Mouse (Mus musculus) heart, postnatal 4 days (tissue): ENCODE measurements at regions not wholly inside any gene's neighbourhood (a gene's known extent, or its start where the extent isn't known, plus 50 kb on each side); places are given as distances from the start of the nearest gene placed in this dataset.

Experiments used
- DNase-seq: peaks from one replicate; pipeline ENCODE4 v3.0.0; 2021

GRCm38 (mm10) chr19:26484322-26484721, 120.5 kb upstream of the Smarca2 start:
- DNase-seq: no peak

DNA sequence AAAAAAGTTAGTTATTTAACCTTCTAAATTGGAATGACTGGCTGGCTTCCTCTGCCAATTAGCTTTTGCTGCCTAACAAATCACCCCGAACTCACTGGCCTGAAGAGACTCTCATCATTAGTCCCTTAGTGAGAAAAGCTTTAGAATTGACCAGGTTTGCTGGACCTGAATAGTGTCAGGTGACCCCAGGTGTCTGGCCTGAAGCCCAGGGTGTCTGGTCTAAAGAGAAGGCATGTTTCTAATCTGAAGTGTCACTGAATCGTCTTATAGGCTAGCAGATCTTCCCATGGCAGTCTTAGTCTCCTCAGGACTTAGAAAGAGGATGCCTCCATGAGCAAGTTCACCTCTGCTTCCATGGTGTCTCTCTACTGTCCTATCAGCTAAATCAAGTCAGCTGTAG, 112.0 kb upstream of the Smarca2 start:
- DNase-seq: no peak

DNA sequence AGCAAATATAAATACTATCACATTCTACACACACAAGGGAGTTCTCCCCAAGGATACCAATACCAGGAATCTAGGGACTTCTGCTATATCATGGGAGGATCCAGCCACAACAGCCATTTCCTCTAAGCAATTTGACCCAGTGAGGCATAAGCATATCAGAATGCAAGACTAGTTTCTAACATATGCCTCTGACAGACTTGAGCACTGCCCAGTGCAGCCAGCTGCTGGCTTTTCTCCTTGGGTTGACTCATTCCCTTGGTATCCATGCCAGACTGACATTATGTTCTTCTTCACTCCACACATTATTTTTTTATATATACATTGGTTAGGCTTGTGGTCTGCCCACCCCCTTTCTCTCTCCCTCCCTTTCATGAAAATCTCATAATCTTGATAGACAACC, 103.8 kb upstream of the Smarca2 start:
- DNase-seq: no peak

DNA sequence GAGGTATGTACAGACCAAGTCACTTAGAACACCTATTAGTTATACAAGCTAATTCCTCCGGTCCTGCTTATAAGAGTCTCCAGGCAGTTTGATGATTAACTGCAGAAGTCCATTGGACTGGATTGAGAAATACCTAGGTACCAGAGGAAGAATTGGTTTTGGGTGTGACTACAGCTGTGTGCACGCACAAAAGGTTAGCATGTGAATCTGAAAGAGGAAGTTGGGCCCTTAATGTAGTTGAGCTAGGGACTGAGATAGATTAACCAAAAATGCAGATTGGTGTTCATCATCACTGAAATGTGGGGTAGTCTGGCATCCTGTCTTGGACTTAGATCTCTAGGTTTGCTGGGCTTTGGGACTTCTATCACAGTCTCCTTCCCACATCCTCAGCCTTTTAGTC, 100.8 kb upstream of the Smarca2 start:
- DNase-seq: no peak

- DNase-seq: no peak
Observed at GRCm38 (mm10) chr19:26506802-26507201, 98.0 kb upstream of the Smarca2 start.

GRCm38 (mm10) chr19:26507986-26508385, 96.9 kb upstream of the Smarca2 start:
- no peak for DNase-seq

DNA sequence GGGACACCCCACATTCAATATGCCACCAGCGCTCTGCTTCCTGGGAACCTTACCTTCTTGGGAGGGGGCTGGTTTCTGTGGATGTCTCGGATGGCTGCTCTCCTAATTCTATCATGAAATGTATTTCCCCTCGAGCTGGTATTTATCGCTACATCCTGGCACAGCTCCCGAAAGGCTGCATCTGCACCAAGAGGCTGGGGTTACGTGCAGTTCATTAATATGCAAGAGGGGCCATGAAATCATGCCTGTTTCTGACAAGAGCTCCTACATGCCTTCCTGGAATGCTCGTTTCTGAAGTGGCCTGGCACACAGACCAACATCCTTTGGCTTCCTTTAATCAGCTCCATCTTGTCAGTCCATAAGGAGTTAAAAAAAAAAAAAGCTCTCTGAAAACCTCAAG, 96.2 kb upstream of the Smarca2 start:
- no peak for DNase-seq

GRCm38 (mm10) chr19:26509240-26509639, 95.6 kb upstream of the Smarca2 start:
- no peak for DNase-seq

DNA sequence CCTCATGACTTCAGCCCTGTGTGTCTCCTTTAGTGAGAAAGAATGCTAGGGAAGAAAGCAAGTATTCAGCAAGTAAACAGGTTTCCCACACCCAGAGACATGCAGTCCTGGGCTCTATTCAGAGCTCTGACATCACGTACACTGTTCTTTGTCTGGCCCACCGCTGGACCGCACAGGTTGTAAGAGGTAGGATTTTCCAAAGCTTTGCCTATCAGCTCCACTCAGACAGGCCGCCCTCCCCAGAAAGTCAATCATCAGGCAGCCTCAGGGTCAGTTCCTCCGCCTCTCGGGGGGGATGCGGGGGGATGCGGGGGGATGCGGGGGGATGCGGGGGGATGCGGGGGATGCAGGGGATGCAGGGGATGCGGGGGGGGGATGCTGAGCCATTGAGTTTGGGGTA, 94.7 kb upstream of the Smarca2 start:
- DNase-seq: no peak

DNA sequence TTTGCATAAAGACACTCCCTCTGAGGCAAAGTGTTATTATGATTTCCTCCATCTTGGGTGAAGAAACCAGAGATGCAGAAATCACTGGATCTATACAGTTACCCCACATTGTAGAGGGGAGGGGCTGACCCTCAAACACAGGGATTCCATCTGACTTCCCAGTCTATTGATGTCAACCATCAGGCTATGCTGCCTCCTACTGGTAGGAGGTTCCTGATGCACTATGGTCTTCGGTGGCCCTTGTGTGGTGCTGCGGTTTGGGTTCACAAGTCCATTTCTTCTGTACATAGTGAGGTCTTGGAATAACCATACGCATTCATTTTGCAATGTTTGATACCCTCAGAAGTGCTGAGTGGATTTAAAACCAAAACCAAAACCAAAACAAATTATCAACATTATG, 94.0 kb upstream of the Smarca2 start:
- no peak for DNase-seq

DNA sequence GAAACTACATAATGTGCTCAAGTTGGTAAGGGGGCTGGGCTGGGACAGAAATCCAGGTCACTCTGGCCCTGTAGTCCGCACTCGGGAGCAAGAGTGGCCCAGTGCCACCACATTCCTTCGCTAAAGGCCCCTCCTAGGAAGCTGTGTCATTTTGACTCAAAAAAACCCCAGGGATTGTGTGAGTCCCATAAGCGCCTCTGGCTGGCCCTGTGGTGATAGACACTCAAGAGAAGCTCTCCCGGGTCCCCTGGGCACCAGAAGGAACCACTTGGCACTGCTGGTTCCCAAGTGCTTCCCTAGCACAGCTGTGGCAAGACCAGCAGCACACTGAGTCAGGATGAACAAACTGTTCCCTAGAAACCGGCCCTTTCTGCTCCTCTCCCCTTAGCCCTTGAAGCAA, 93.1 kb upstream of the Smarca2 start:
- no peak for DNase-seq

GRCm38 (mm10) chr19:26524583-26524982, 80.3 kb upstream of the Smarca2 start:
- no peak for DNase-seq

DNA sequence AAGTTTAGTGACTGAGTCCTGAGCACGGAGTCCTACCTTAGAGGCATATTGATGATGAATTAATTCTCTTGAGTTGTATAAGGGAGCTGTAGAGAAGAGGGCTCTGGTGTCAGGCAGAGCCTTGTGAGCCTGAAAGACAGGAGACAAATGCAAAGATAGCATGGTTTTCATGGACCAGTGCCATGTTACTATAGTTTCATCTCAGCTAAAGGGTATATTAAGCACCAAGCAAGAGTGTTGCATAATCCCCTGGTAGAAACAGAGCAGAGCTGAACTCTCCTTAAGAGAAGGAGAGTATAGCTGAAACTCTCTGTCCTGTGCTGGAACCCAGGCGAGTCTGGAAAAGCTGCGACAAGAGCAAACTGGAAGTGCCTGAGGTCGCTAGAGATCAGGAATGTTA, 73.5 kb upstream of the Smarca2 start:
- DNase-seq: no peak

DNA sequence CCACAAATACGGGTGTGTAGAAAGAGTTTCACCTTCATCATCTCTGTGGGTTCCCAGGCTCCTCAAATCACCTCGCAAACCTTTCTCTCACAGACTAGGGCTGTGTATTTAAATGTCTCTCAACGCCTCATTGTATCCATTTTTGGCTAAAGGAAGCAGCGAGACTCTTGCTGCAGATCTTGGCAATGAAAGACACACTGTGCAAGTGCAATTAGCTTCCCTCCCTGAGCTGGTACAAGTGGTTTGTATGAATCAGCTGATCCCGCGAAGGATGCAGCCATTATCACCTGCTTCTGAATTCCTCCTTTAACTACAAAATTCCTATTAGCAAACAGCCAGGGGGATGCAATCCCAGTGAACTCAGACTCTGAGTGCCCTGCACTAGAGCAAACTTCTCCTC, 72.3 kb upstream of the Smarca2 start:
- no peak for DNase-seq

DNA sequence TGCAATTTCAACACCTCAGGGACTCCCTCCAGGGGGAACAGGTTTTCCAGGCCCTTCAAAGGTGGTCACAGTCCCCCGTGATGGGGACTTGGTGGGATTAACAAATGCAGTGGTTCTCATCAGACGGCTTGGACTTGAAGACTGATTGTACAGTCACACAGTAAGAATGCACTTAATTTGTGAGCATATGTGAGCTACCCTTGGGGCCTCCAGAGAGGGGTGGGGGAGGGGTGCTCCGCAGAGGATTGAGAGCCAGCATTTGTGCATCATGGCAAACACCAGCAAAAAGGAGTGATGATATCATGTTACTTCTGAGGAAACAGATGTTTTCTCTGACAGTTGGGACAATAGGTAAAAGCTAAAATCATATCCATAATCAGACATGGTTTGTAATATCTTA, 59.2 kb upstream of the Smarca2 start:
- DNase-seq: no peak

GRCm38 (mm10) chr19:26547522-26547921, 57.3 kb upstream of the Smarca2 start:
- no peak for DNase-seq

- peak; percentile 13 for DNase-seq
Observed at GRCm38 (mm10) chr19:26548562-26549270, 56.1 kb upstream of the Smarca2 start.

DNA sequence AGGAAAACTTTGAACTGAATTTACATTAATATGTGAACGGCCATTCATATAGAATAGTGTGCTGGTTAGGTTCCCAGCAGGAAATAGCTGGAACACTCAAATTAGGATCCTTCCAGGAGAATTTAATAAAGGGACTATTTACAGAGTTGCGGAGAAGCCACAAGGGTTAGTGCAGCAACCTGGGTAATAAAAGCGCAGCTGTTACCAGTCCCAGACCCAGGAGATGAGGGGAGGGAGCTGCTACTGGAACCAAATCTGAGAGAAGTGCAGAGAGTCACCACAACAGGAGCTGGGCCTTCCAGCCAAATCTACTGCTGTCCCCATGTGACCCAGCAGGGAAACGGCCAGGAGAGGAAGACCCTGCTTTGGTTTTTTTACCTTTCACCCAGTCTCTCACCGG, 54.6 kb upstream of the Smarca2 start:
- no peak for DNase-seq
